Mouse (Mus musculus) liver, embryonic 14.5 days (tissue): ENCODE data around the gene C730034F03Rik. TPM values are rescaled to one million over a fixed set of nuclear protein-coding genes. Genes with fewer than 3 reads are reported as not detected.

Source experiments
- ATAC-seq: fragments of 200-750 bp; cut with Nextera tagmentation; 2 replicates; pipeline ENCODE4 v1.8.0; 2017; ENCODE audit warnings: moderate number of reproducible peaks, mild to moderate bottlenecking, moderate library complexity; ENCODE audit not compliant: insufficient read depth
- DNase-seq, 3 experiments: peaks; one replicate each; pipeline ENCODE4 v3.0.0-alpha.2; 2012 to 2013; ENCODE audit warnings: low read depth in 3 of 3, low spot score in 3 of 3
- H3K27ac ChIP-seq: fragments of 300-500 bp; sonication (generic); 2 replicates; pipeline ENCODE4 v1.5.1; 2014; ENCODE audit warnings: moderate library complexity, mild to moderate bottlenecking, control low read depth, inconsistent platforms
- H3K27me3 ChIP-seq: fragments of 300-500 bp; sonication (generic); 2 replicates; pipeline ENCODE4 v1.6.1; 2014; ENCODE audit warnings: mild to moderate bottlenecking, low read length, moderate library complexity; ENCODE audit not compliant: control insufficient read depth, insufficient read depth
- H3K36me3 ChIP-seq: fragments of 300-500 bp; sonication (generic); replicated peaks from 2 replicates; pipeline ENCODE4 v1.6.1; 2014; ENCODE audit warnings: low read depth; ENCODE audit not compliant: control insufficient read depth, insufficient read depth
- H3K4me1 ChIP-seq, 2 experiments: fragments of 200-500 bp in 1 of 2; fragments of 300-500 bp in 1 of 2; sonication (generic) in 1 of 2; replicated peaks; 2 replicates each; pipeline ENCODE4 v1.6.1; 2012 to 2014; ENCODE audit warnings: antibody characterized with exemption in 1 of 2, inconsistent platforms in 1 of 2, low read length in 1 of 2; ENCODE audit not compliant: control insufficient read depth in 2 of 2, insufficient read depth in 2 of 2
- H3K4me2 ChIP-seq: fragments of 300-500 bp; sonication (generic); 2 replicates; pipeline ENCODE4 v1.6.1; 2014; ENCODE audit warnings: low read depth, mild to moderate bottlenecking, control low read depth, moderate library complexity
- H3K4me3 ChIP-seq, 2 experiments: fragments of 200-500 bp in 1 of 2; fragments of 300-500 bp in 1 of 2; sonication (generic) in 1 of 2; 2 replicates each; pipeline ENCODE4 v1.5.1; 2012 to 2014; ENCODE audit warnings: low read depth in 2 of 2, low read length in 2 of 2, mild to moderate bottlenecking in 2 of 2, control low read depth in 1 of 2, inconsistent platforms in 1 of 2, moderate library complexity in 1 of 2; ENCODE audit not compliant: insufficient read depth in 1 of 2
- H3K9ac ChIP-seq: fragments of 300-500 bp; sonication (generic); replicated peaks from 2 replicates; pipeline ENCODE4 v1.6.1; 2014; ENCODE audit warnings: mild to moderate bottlenecking, control low read depth, moderate library complexity
- H3K9me3 ChIP-seq: fragments of 300-500 bp; sonication (generic); 2 replicates; pipeline ENCODE4 v1.6.1; 2016; ENCODE audit warnings: low read length, mixed read lengths; ENCODE audit not compliant: control insufficient read depth
- CTCF ChIP-seq: IDR thresholded peaks from 2 replicates; pipeline ENCODE4 v1.5.1; 2016; ENCODE audit warnings: antibody characterized with exemption, low read depth, control low read depth
- EP300 ChIP-seq: IDR thresholded peaks from 2 replicates; pipeline ENCODE4 v1.6.1; 2016; ENCODE audit warnings: antibody characterized with exemption, low read depth
- WGBS: fragments of 180-500 bp; shearing (Covaris S2); extraction: QIAGEN DNeasy Blood & Tissue Kit; methylation state at CpG from one replicate; pipeline ENCODE4 v1.1.7; 2014; ENCODE audit not compliant: insufficient replicate concordance; 5-methylcytosine and 5-hydroxymethylcytosine counted together
- polyA plus RNA-seq, 2 experiments: library from polyadenylated mRNA; depleted of rRNA in 1 of 2; stranded (reverse) in 1 of 2; unstranded in 1 of 2; fragments of >200 nt; fragmentation: Nextera tagmentation in 1 of 2; extraction: Ambion mirVana in 1 of 2; gene quantifications; 2 replicates each; pipeline versions ENCODE4 v1.2.1 to v1.2.3; 2012 to 2014

The C730034F03Rik gene
- polyA plus RNA-seq, 2 experiments, result 0.69 to 0.89 TPM

- no peaks in the 10 kb centered on the region for H3K27me3 ChIP-seq
- no peak overlapping the region for H3K4me2 ChIP-seq
- ATAC-seq, result no peak
- no peak overlapping the region for H3K9ac ChIP-seq
- WGBS, result 64% methylated on average over 9 of the region's 9 CpGs
- TF ChIP-seq CTCF (no peak), EP300 (no peak)
- peaks cover 6 to 15% of the 10 kb centered on the region in 2 experiments for H3K4me1 ChIP-seq
- no peaks in the 10 kb centered on the region for H3K36me3 ChIP-seq
- no peak overlapping the region for H3K4me3 ChIP-seq
- no peak overlapping the region for H3K27ac ChIP-seq
- no peak for DNase-seq
- H3K9me3 ChIP-seq, result no peaks in the 10 kb centered on the region
These were observed 44.0 kb downstream of the C730034F03Rik start for GRCm38 (mm10) chr15:89473370-89473769.

DNA sequence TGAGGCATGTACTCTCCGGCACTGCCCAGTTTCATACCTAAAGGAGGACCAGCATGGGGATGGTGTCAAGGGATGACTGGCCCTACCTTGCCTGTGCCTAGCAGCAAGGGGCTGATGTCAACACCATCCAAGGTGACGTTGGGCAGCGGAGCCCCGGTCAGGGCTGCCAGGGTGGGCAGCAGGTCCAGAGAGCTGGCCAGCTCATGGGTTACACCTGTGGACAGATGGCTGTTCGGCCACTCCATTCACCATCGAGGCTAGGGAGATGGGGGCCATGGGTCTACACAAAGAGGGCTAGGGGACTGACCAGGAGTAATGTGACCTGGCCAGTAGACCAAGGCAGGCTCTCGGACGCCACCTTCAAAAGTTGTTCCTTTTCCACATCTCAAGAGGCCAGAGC is 44.5 kb downstream of the C730034F03Rik start:
- Histone ChIP-seq H3K36me3 (no peaks in the 10 kb centered on the region), H3K9me3 (no peaks in the 10 kb centered on the region), H3K4me3 (no peak overlapping the region), H3K27me3 (no peaks in the 10 kb centered on the region), H3K4me1 (peaks cover 6 to 15% of the 10 kb centered on the region in 2 experiments), H3K27ac (no peak overlapping the region), H3K4me2 (no peak overlapping the region), H3K9ac (no peak overlapping the region)
- DNase-seq (no peak), ATAC-seq (no peak)
- no peak for TF ChIP-seq EP300
- TF ChIP-seq CTCF, result no peak
- WGBS, result 76% methylated on average over 8 of the region's 8 CpGs

DNA sequence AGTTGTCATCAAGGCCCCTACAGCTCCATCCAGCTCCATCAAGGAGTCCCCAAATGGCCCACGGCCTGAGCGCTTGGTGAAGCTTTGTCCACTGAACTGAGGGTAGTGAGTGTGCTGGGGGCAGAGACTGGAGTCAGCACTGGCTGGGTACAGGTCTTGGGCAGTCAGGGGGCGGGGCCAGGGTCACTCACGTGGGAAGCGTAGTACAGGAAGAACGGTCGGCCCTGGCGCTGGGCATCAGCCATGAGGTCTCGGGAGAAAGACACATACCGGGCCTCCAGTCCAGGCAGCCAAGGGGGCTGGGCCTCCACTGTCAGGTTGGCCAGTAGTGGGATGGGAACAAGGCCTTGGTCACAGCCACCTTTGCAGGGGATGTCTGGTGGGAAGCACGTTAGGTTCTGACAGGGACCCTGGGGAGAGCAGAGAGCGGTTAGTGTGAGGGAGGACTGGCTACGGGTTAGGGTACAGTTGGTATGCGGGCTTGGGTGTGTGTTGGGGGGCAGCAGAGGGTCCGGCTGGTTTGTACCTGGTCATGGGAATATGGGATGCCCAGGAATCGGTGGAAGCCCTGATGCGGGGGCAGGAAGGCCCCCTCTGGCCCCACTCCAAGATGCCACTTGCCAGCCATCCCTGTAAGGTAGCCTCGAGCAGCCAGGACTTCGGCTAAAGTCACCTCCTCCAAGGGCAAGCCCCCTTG is 45.4 kb downstream of the C730034F03Rik start:
- ATAC-seq (no peak), DNase-seq (no peak)
- no peaks in the 10 kb centered on the region for H3K36me3 ChIP-seq
- H3K9me3 ChIP-seq, result no peaks in the 10 kb centered on the region
- 82% methylated on average over 19 of the region's 19 CpGs for WGBS
- H3K27me3 ChIP-seq, result no peaks in the 10 kb centered on the region
- TF ChIP-seq EP300 (no peak), CTCF (no peak)
- H3K9ac ChIP-seq, result no peak overlapping the region
- peaks cover 6 to 15% of the 10 kb centered on the region in 2 experiments for H3K4me1 ChIP-seq
- H3K4me3 ChIP-seq, result no peak overlapping the region
- H3K4me2 ChIP-seq, result peak overlapping the region; percentile 91
- no peak overlapping the region for H3K27ac ChIP-seq

- no peak for ATAC-seq
- no peak overlapping the region for H3K9ac ChIP-seq
- 32% methylated on average over 7 of the region's 7 CpGs for WGBS
- no peak for DNase-seq
- peaks cover 6 to 15% of the 10 kb centered on the region in 2 experiments for H3K4me1 ChIP-seq
- H3K36me3 ChIP-seq, result no peaks in the 10 kb centered on the region
- H3K4me3 ChIP-seq, result peak overlapping the region; percentile 62 to 64; a peak in 3 of 4 replicates
- H3K27me3 ChIP-seq, result no peaks in the 10 kb centered on the region
- no peak for TF ChIP-seq EP300
- no peak for TF ChIP-seq CTCF
- H3K4me2 ChIP-seq, result peak overlapping the region; percentile 91
- no peaks in the 10 kb centered on the region for H3K9me3 ChIP-seq
- no peak overlapping the region for H3K27ac ChIP-seq
These were observed 45.9 kb downstream of the C730034F03Rik start for GRCm38 (mm10) chr15:89475293-89475600.

- peak overlapping the region; percentile 37 for H3K27ac ChIP-seq
- TF ChIP-seq EP300 (no peak), CTCF (no peak)
- peak; percentile 95 for ATAC-seq
These were observed 46.5 kb downstream of the C730034F03Rik start for GRCm38 (mm10) chr15:89475611-89476474.

More at GRCm38 (mm10) chr15:89475611-89476474, 46.5 kb downstream of the C730034F03Rik start:
- Histone ChIP-seq H3K4me1 (peaks cover 6 to 15% of the 10 kb centered on the region in 2 experiments), H3K4me3 (peak overlapping the region; percentile 62 to 73), H3K27me3 (no peaks in the 10 kb centered on the region), H3K4me2 (peak overlapping the region; percentile 91), H3K36me3 (no peaks in the 10 kb centered on the region), H3K9me3 (no peaks in the 10 kb centered on the region), H3K9ac (peak overlapping the region; percentile 48)
- 9% methylated on average over 44 of the region's 44 CpGs for WGBS
- peak; percentile 87 to 89 (median 88) for DNase-seq
